Mouse (Mus musculus): ENCODE data around the gene Cox11.

The Cox11 gene

GRCm38 (mm10) chr11:90637440-90638311 is at the start of gene Cox11, which contains the start of gene Stxbp4:
Gene Cox11, plus strand, starts transcription at chr11:90638173.
Gene Stxbp4, minus strand, starts transcription at chr11:90638084.
- DNase-seq (ENCODE audit: low spot score in 2 of 2) = peak; percentile 84 to 88

- no peak for DNase-seq (ENCODE audit: low spot score in 2 of 2)
Observed at GRCm38 (mm10) chr11:90590996-90591395, 47.0 kb upstream of the Cox11 start.

GRCm38 (mm10) chr11:90595826-90596225 is 42.1 kb upstream of the Cox11 start:
- DNase-seq (ENCODE audit: low spot score in 2 of 2) = no peak

GRCm38 (mm10) chr11:90603066-90603465 is 34.9 kb upstream of the Cox11 start:
- no peak for DNase-seq (ENCODE audit: low spot score in 2 of 2)

GRCm38 (mm10) chr11:90612118-90612517 is 25.9 kb upstream of the Cox11 start:
- no peak for DNase-seq (ENCODE audit: low spot score in 2 of 2)

GRCm38 (mm10) chr11:90614743-90615142 is 23.2 kb upstream of the Cox11 start:
- DNase-seq (ENCODE audit: low spot score in 2 of 2) = no peak

GRCm38 (mm10) chr11:90616431-90616830 is 21.5 kb upstream of the Cox11 start:
- DNase-seq (ENCODE audit: low spot score in 2 of 2) = no peak

- no peak for DNase-seq (ENCODE audit: low spot score in 2 of 2)
Observed at GRCm38 (mm10) chr11:90622044-90622443, 15.9 kb upstream of the Cox11 start.

- no peak for DNase-seq (ENCODE audit: low spot score in 2 of 2)
Observed at GRCm38 (mm10) chr11:90622500-90622899, 15.5 kb upstream of the Cox11 start.

GRCm38 (mm10) chr11:90623477-90623876 is 14.5 kb upstream of the Cox11 start:
- DNase-seq (ENCODE audit: low spot score in 2 of 2) = peak in 1 of 2 experiments; percentile 14

GRCm38 (mm10) chr11:90625174-90625573 is 12.8 kb upstream of the Cox11 start:
- no peak for DNase-seq (ENCODE audit: low spot score in 2 of 2)

- DNase-seq (ENCODE audit: low spot score in 2 of 2) = no peak
Observed at GRCm38 (mm10) chr11:90627751-90628150, 10.2 kb upstream of the Cox11 start.

- no peak for DNase-seq (ENCODE audit: low spot score in 2 of 2)
Observed at GRCm38 (mm10) chr11:90632480-90632879, 5.5 kb upstream of the Cox11 start.

- DNase-seq (ENCODE audit: low spot score in 2 of 2) = no peak
Observed at GRCm38 (mm10) chr11:90634661-90635060, 3.3 kb upstream of the Cox11 start.

- DNase-seq (ENCODE audit: low spot score in 2 of 2) = peak; percentile 21 to 33
Observed at GRCm38 (mm10) chr11:90638312-90638830, 398 bp downstream of the Cox11 start.

- no peak for DNase-seq (ENCODE audit: low spot score in 2 of 2)
Observed at GRCm38 (mm10) chr11:90649777-90650176, 11.8 kb downstream of the Cox11 start.

- DNase-seq (ENCODE audit: low spot score in 2 of 2) = no peak
Observed at GRCm38 (mm10) chr11:90650231-90650885, 12.4 kb downstream of the Cox11 start.

- no peak for DNase-seq (ENCODE audit: low spot score in 2 of 2)
Observed at GRCm38 (mm10) chr11:90652603-90653002, 14.6 kb downstream of the Cox11 start.

- no peak for DNase-seq (ENCODE audit: low spot score in 2 of 2)
Observed at GRCm38 (mm10) chr11:90657527-90657926, 19.6 kb downstream of the Cox11 start.

GRCm38 (mm10) chr11:90660662-90661061 is 22.7 kb downstream of the Cox11 start:
- DNase-seq (ENCODE audit: low spot score in 2 of 2) = no peak

GRCm38 (mm10) chr11:90663052-90663451 is 25.1 kb downstream of the Cox11 start:
- DNase-seq (ENCODE audit: low spot score in 2 of 2) = peak in 1 of 2 experiments; percentile 23

- no peak for DNase-seq (ENCODE audit: low spot score in 2 of 2)
Observed at GRCm38 (mm10) chr11:90663618-90664297, 25.8 kb downstream of the Cox11 start.

Measured in spleen, postnatal 14 days (tissue).